Mouse (Mus musculus) megakaryocyte, embryonic 14.5 days (primary cell): ENCODE data around the gene Celf6.

ENCODE experiments used
- FLI1 ChIP-seq: IDR thresholded peaks from 2 replicates; pipeline ENCODE4 v1.6.1; 2012; ENCODE audit warnings: low read length, inconsistent platforms, mixed read lengths
- GATA1 ChIP-seq: IDR thresholded peaks from 3 replicates; pipeline ENCODE4 v1.6.1; 2012; ENCODE audit warnings: mixed read lengths, low read length, inconsistent platforms, borderline replicate concordance

- TF ChIP-seq GATA1 = no peak
- TF ChIP-seq FLI1 = no peak
Measured at GRCm38 (mm10) chr9:59577401-59577800, 316 bp upstream of the Celf6 start.
